Mouse (Mus musculus): ENCODE measurements at regions not wholly inside any gene's neighbourhood (a gene's known extent, or its start where the extent isn't known, plus 50 kb on each side); places are given as distances from the start of the nearest gene placed in this dataset.

- TF ChIP-seq CTCF (IDR thresholded peaks at IDR 0.05; ENCODE audit: control insufficient read depth, insufficient read depth, low read length), result no peak
- TF ChIP-seq POLR2A (IDR thresholded peaks at IDR 0.05; ENCODE audit: borderline replicate concordance, control insufficient read depth, low read depth, low read length), result no peak
Observed at GRCm38 (mm10) chr16:19025227-19025932, 148.5 kb downstream of the Hira start.
